Mouse (Mus musculus): ENCODE measurements at regions not wholly inside any gene's neighbourhood (a gene's known extent, or its start where the extent isn't known, plus 50 kb on each side); places are given as distances from the start of the nearest gene placed in this dataset.

GRCm38 (mm10) chr13:51953084-51953483 lies 106.6 kb downstream of the Gadd45g start:
- TF ChIP-seq CTCF (IDR thresholded peaks at IDR 0.05; ENCODE audit: borderline replicate concordance, insufficient read depth, low read depth, low read length) (no peak), POLR2A (IDR thresholded peaks at IDR 0.05; ENCODE audit: borderline replicate concordance, insufficient read depth, low read length) (no peak)
